Mouse (Mus musculus) ES-E14 (cell line): ENCODE measurements around the gene Elfn1.

Experiments
- HCFC1 ChIP-seq: IDR thresholded peaks from 2 replicates; pipeline ENCODE4 v1.6.1; 2012; ENCODE audit warnings: low read length, inconsistent platforms, borderline replicate concordance; ENCODE audit not compliant: insufficient read depth
- MAFK ChIP-seq: IDR thresholded peaks from 2 replicates; pipeline ENCODE4 v1.6.1; 2014; ENCODE audit warnings: mild to moderate bottlenecking, low read depth, low read length, inconsistent platforms; ENCODE audit not compliant: insufficient read depth
- ZC3H11A ChIP-seq: IDR thresholded peaks from 2 replicates; pipeline ENCODE4 v1.6.1; 2012; ENCODE audit warnings: low read depth, mild to moderate bottlenecking, inconsistent platforms, low read length, borderline replicate concordance

GRCm38 (mm10) chr5:139976584-139976983 is 68.8 kb downstream of the Elfn1 start:
- TF ChIP-seq MAFK (0 out of 2 replicates have a peak, but pooled peaks have one; percentile 18), HCFC1 (no peak), ZC3H11A (no peak)
